Mouse (Mus musculus) cerebellum, adult 11 months (tissue): ENCODE results near the gene Dlg4.
"Not testable (repeated sequence)": the region's sequence is repeated elsewhere in the genome, so short reads cannot be mapped to it uniquely, and the experiment has no call there.

Source experiments
- DNase-seq: peaks from one replicate; pipeline ENCODE4 v3.0.0; 2022

Dlg4 gene

GRCm38 (mm10) chr11:70053898-70054570, 37.3 kb downstream of the Dlg4 start, which contains the start of gene Asgr1:
Gene Asgr1, plus strand, starts transcription at chr11:70054085.
- no peak for DNase-seq

- peak; percentile 66 for DNase-seq
Measured at GRCm38 (mm10) chr11:70055618-70056214, 39.0 kb downstream of the Dlg4 start.

GRCm38 (mm10) chr11:70057805-70058204, 41.1 kb downstream of the Dlg4 start:
- no peak for DNase-seq

- no peak for DNase-seq
Measured at GRCm38 (mm10) chr11:70059930-70060329, 43.2 kb downstream of the Dlg4 start.

- DNase-seq = no peak
Measured at GRCm38 (mm10) chr11:70063053-70063452, 46.3 kb downstream of the Dlg4 start.

GRCm38 (mm10) chr11:70066701-70067100, 50.0 kb downstream of the Dlg4 start:
- no peak for DNase-seq

GRCm38 (mm10) chr11:70068245-70068644, 51.5 kb downstream of the Dlg4 start:
- no peak for DNase-seq

GRCm38 (mm10) chr11:70070057-70070456, 53.3 kb downstream of the Dlg4 start:
- no peak for DNase-seq

GRCm38 (mm10) chr11:70070603-70071002, 53.9 kb downstream of the Dlg4 start:
- DNase-seq = not testable (repeated sequence)

- DNase-seq = peak; percentile 61
Measured at GRCm38 (mm10) chr11:70074379-70075071, 57.8 kb downstream of the Dlg4 start.

- no peak for DNase-seq
Measured at GRCm38 (mm10) chr11:70075581-70075980, 58.8 kb downstream of the Dlg4 start.

- DNase-seq = no peak
Measured at GRCm38 (mm10) chr11:70077441-70077840, 60.7 kb downstream of the Dlg4 start.

- DNase-seq = no peak
Measured at GRCm38 (mm10) chr11:70079175-70079574, 62.4 kb downstream of the Dlg4 start.

- DNase-seq = no peak
Measured at GRCm38 (mm10) chr11:70079928-70080327, 63.2 kb downstream of the Dlg4 start.

GRCm38 (mm10) chr11:70080803-70081590, 64.3 kb downstream of the Dlg4 start:
- DNase-seq = no peak

- DNase-seq = no peak
Measured at GRCm38 (mm10) chr11:70084563-70084962, 67.8 kb downstream of the Dlg4 start.

GRCm38 (mm10) chr11:70091986-70092783, 75.4 kb downstream of the Dlg4 start, which contains the start of gene Asgr2:
Gene Asgr2, plus strand, starts transcription at chr11:70092644.
- DNase-seq = no peak
